Mouse (Mus musculus) liver, embryonic 11.5 days (tissue): ENCODE data around the gene Slc12a8. TPM values are rescaled to one million over a fixed set of nuclear protein-coding genes. Genes with fewer than 3 reads are reported as not detected.

Source experiments
- ATAC-seq: fragments of 200-750 bp; cut with Nextera tagmentation; replicated peaks from 2 replicates; pipeline ENCODE4 v1.8.0; 2017; ENCODE audit warnings: moderate number of reproducible peaks, mild to moderate bottlenecking, moderate TSS enrichment, moderate library complexity; ENCODE audit not compliant: low FRiP score
- DNase-seq: peaks from one replicate; pipeline ENCODE4 v3.0.0-alpha.2; 2017; ENCODE audit warnings: low spot score
- H3K27ac ChIP-seq: fragments of 300-500 bp; sonication (generic); 2 replicates; pipeline ENCODE4 v1.5.1; 2014; ENCODE audit warnings: mild to moderate bottlenecking, low read depth, low read length, control low read depth
- H3K27me3 ChIP-seq: fragments of 300-500 bp; sonication (generic); replicated peaks from 2 replicates; pipeline ENCODE4 v1.6.1; 2014; ENCODE audit warnings: low read length, mixed read lengths; ENCODE audit not compliant: control insufficient read depth, insufficient read depth
- H3K36me3 ChIP-seq: fragments of 300-500 bp; sonication (generic); 2 replicates; pipeline ENCODE4 v1.6.1; 2014; ENCODE audit warnings: mild to moderate bottlenecking, low read length, moderate library complexity, mixed read lengths; ENCODE audit not compliant: control insufficient read depth, insufficient read depth
- H3K4me1 ChIP-seq: fragments of 300-500 bp; sonication (generic); replicated peaks from 2 replicates; pipeline ENCODE4 v1.6.1; 2014; ENCODE audit warnings: low read length, mixed read lengths; ENCODE audit not compliant: control insufficient read depth, insufficient read depth
- H3K4me2 ChIP-seq: fragments of 300-500 bp; sonication (generic); 2 replicates; pipeline ENCODE4 v1.6.1; 2014; ENCODE audit warnings: mild to moderate bottlenecking, control low read depth, moderate library complexity
- H3K4me3 ChIP-seq: fragments of 300-500 bp; sonication (generic); 2 replicates; pipeline ENCODE4 v1.5.1; 2014; ENCODE audit warnings: low read depth, low read length, control low read depth
- H3K9ac ChIP-seq: fragments of 300-500 bp; sonication (generic); 2 replicates; pipeline ENCODE4 v1.6.1; 2014; ENCODE audit warnings: low read depth, low read length, control low read depth
- H3K9me3 ChIP-seq: fragments of 300-500 bp; sonication (generic); 2 replicates; pipeline ENCODE4 v1.6.1; 2016; ENCODE audit warnings: low read length, inconsistent platforms, mixed read lengths; ENCODE audit not compliant: control insufficient read depth
- WGBS: fragments of 180-500 bp; shearing (Covaris S2); extraction: QIAGEN DNeasy Blood & Tissue Kit; methylation state at CpG from one replicate; pipeline ENCODE4 v1.1.7; 2014; 5-methylcytosine and 5-hydroxymethylcytosine counted together
- polyA plus RNA-seq: library from polyadenylated mRNA; unstranded; fragments of >200 nt; fragmentation: Nextera tagmentation; extraction: Ambion mirVana; gene quantifications from 2 replicates; pipeline ENCODE4 v1.2.1, GENCODE M21; 2014

Slc12a8 gene
- polyA plus RNA-seq, 1 experiment from 2014 or later, result 0.16 TPM

- Histone ChIP-seq H3K4me3 (no peak overlapping the region), H3K9me3 (no peaks in the 10 kb centered on the region), H3K4me1 (peaks cover 13% of the 10 kb centered on the region), H3K9ac (no peak overlapping the region), H3K36me3 (no peaks in the 10 kb centered on the region), H3K27me3 (no peaks in the 10 kb centered on the region), H3K4me2 (peak overlapping the region; percentile 51), H3K27ac (0 out of 2 replicates have a peak overlapping the region, but pooled peaks have one; percentile 29)
- ATAC-seq (no peak), DNase-seq (no peak)
- WGBS, result 31% methylated on average over 3 of the region's 3 CpGs
These were observed 66.2 kb downstream of the Slc12a8 start for GRCm38 (mm10) chr16:33583333-33583732.

GRCm38 (mm10) chr16:33583881-33584454 lies 66.8 kb downstream of the Slc12a8 start:
- H3K27me3 ChIP-seq, result no peaks in the 10 kb centered on the region
- H3K9ac ChIP-seq, result no peak overlapping the region
- H3K9me3 ChIP-seq, result no peaks in the 10 kb centered on the region
- peak overlapping the region; percentile 29 for H3K27ac ChIP-seq
- DNase-seq (no peak), ATAC-seq (peak; percentile 48; the same call in 1 of the 2 replicates)
- H3K4me2 ChIP-seq, result peak overlapping the region; percentile 51
- peak overlapping the region; percentile 8; the same call in 1 of the 2 replicates for H3K4me3 ChIP-seq
- peaks cover 13% of the 10 kb centered on the region for H3K4me1 ChIP-seq
- WGBS, result 14% methylated on average over 19 of the region's 19 CpGs
- H3K36me3 ChIP-seq, result no peaks in the 10 kb centered on the region

- Histone ChIP-seq H3K36me3 (no peaks in the 10 kb centered on the region), H3K4me3 (no peak overlapping the region), H3K4me1 (peaks cover 13% of the 10 kb centered on the region), H3K27ac (peak overlapping the region; percentile 29), H3K4me2 (peak overlapping the region; percentile 51), H3K9me3 (no peaks in the 10 kb centered on the region), H3K27me3 (no peaks in the 10 kb centered on the region), H3K9ac (no peak overlapping the region)
- DNase-seq (no peak), ATAC-seq (no peak)
- 24% methylated on average over 13 of the region's 13 CpGs for WGBS
These were observed 67.4 kb downstream of the Slc12a8 start for GRCm38 (mm10) chr16:33584455-33585082.

- DNase-seq (no peak), ATAC-seq (no peak)
- peaks cover 13% of the 10 kb centered on the region for H3K4me1 ChIP-seq
- peak overlapping the region; percentile 29; the same call in 1 of the 2 replicates for H3K27ac ChIP-seq
- WGBS, result 39% methylated on average over 4 of the region's 4 CpGs
- H3K27me3 ChIP-seq, result no peaks in the 10 kb centered on the region
- H3K4me3 ChIP-seq, result no peak overlapping the region
- H3K9me3 ChIP-seq, result no peaks in the 10 kb centered on the region
- no peaks in the 10 kb centered on the region for H3K36me3 ChIP-seq
- H3K4me2 ChIP-seq, result no peak overlapping the region
- no peak overlapping the region for H3K9ac ChIP-seq
These were observed 67.9 kb downstream of the Slc12a8 start for GRCm38 (mm10) chr16:33585083-33585460.

GRCm38 (mm10) chr16:33587283-33588127 lies 70.4 kb downstream of the Slc12a8 start:
- H3K36me3 ChIP-seq, result no peaks in the 10 kb centered on the region
- no peaks in the 10 kb centered on the region for H3K9me3 ChIP-seq
- no peak overlapping the region for H3K27ac ChIP-seq
- no peak overlapping the region for H3K4me3 ChIP-seq
- no peaks in the 10 kb centered on the region for H3K27me3 ChIP-seq
- no peak overlapping the region for H3K4me2 ChIP-seq
- WGBS, result 83% methylated on average over 16 of the region's 16 CpGs
- ATAC-seq (no peak), DNase-seq (no peak)
- H3K9ac ChIP-seq, result no peak overlapping the region
- H3K4me1 ChIP-seq, result peaks cover 11% of the 10 kb centered on the region

- peaks cover 8% of the 10 kb centered on the region; the same call in 1 of the 2 replicates for H3K4me1 ChIP-seq
- no peak overlapping the region for H3K4me2 ChIP-seq
- H3K4me3 ChIP-seq, result no peak overlapping the region
- WGBS, result 62% methylated on average over 2 of the region's 2 CpGs
- H3K27me3 ChIP-seq, result no peaks in the 10 kb centered on the region
- no peak for DNase-seq
- no peak overlapping the region for H3K27ac ChIP-seq
- H3K9ac ChIP-seq, result no peak overlapping the region
- no peak for ATAC-seq
- no peaks in the 10 kb centered on the region for H3K9me3 ChIP-seq
- H3K36me3 ChIP-seq, result no peaks in the 10 kb centered on the region
These were observed 71.7 kb downstream of the Slc12a8 start for GRCm38 (mm10) chr16:33588845-33589244.

- Histone ChIP-seq H3K9ac (no peak overlapping the region), H3K4me1 (no peaks in the 10 kb centered on the region; the same call in 1 of the 2 replicates), H3K27me3 (no peaks in the 10 kb centered on the region), H3K4me2 (no peak overlapping the region), H3K36me3 (no peaks in the 10 kb centered on the region), H3K9me3 (no peaks in the 10 kb centered on the region), H3K4me3 (no peak overlapping the region), H3K27ac (no peak overlapping the region)
- DNase-seq (no peak), ATAC-seq (no peak)
- WGBS, result 78% methylated on average over 3 of the region's 3 CpGs
These were observed 73.3 kb downstream of the Slc12a8 start for GRCm38 (mm10) chr16:33590438-33590837.

GRCm38 (mm10) chr16:33591390-33592067 lies 74.4 kb downstream of the Slc12a8 start:
- 50% methylated on average over 10 of the region's 10 CpGs for WGBS
- DNase-seq (no peak), ATAC-seq (no peak)
- H3K9me3 ChIP-seq, result no peaks in the 10 kb centered on the region
- H3K4me2 ChIP-seq, result no peak overlapping the region
- no peaks in the 10 kb centered on the region for H3K27me3 ChIP-seq
- H3K4me1 ChIP-seq, result no peaks in the 10 kb centered on the region; the same call in 1 of the 2 replicates
- H3K27ac ChIP-seq, result no peak overlapping the region
- no peak overlapping the region for H3K4me3 ChIP-seq
- H3K9ac ChIP-seq, result no peak overlapping the region
- H3K36me3 ChIP-seq, result no peaks in the 10 kb centered on the region
